Mouse (Mus musculus): Measurements from ENCODE around the gene Vwc2. TPM values are rescaled to one million over a fixed set of nuclear protein-coding genes. Genes with fewer than 3 reads are reported as not detected.

Gene Vwc2
- total RNA-seq, 2 experiments from 2014 or later: 11.8 to 18.0 TPM

DNA sequence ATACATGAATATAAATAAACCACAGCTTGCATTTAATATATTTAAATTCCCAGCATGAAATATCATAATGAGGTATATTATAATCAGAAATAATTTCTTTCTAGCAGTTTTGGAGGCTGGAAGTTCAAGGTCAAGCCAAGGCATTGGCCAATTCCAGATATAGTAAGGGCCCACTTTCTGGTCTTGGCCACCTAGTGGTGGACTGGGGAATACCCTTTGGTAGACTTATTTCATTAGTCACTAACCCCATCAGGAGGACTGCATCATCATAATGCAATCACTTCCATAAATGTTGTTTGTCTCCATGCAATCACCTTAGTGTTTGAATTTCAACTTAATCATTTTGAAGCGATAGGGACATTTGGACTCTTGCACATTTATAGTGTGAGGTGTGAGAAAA lies 125.3 kb downstream of the Vwc2 start:
- DNase-seq (ENCODE audit: low spot score in 2 of 2): no peak

GRCm38 (mm10) chr11:11242694-11243377 lies 128.8 kb downstream of the Vwc2 start:
- no peak for DNase-seq (ENCODE audit: low spot score in 2 of 2)

DNA sequence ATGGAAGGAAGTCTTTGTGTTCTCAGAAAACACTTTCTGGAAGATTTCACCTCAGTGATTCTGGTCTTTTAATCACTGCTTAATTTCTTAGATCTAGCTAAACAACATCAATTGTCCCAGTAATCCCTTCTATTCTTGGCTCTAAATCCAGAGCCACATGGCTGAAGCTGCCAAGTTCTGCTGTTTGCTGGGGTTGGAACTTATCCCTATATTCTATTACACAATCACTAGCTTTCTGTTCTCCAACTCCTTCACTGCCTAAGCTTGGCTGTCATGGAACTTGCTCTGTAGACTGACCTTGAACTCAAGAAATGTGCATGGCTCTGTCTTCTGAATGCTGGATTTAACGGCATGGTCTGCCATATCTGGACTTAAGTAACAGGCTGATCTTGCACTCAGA lies 143.3 kb downstream of the Vwc2 start:
- DNase-seq (ENCODE audit: low spot score in 2 of 2): no peak

GRCm38 (mm10) chr11:11280128-11280527 lies 166.1 kb downstream of the Vwc2 start:
- DNase-seq (ENCODE audit: low spot score in 2 of 2): no peak

GRCm38 (mm10) chr11:11283512-11283911 lies 169.5 kb downstream of the Vwc2 start:
- DNase-seq (ENCODE audit: low spot score in 2 of 2): no peak
